Mouse (Mus musculus) kidney, embryonic 15.5 days (tissue): Measurements from ENCODE around the gene Apoa4. TPM values are rescaled to one million over a fixed set of nuclear protein-coding genes. Genes with fewer than 3 reads are reported as not detected.

Source experiments
- ATAC-seq: fragments of 200-750 bp; cut with Nextera tagmentation; replicated peaks from 2 replicates; pipeline ENCODE4 v1.8.0; 2017; ENCODE audit warnings: moderate TSS enrichment; ENCODE audit not compliant: low FRiP score
- H3K27ac ChIP-seq: fragments of 300-500 bp; sonication (generic); 2 replicates; pipeline ENCODE4 v1.5.1; 2015; ENCODE audit warnings: mild to moderate bottlenecking, inconsistent platforms
- H3K27me3 ChIP-seq: fragments of 300-500 bp; sonication (generic); 2 replicates; pipeline ENCODE4 v1.6.1; 2015; ENCODE audit warnings: inconsistent platforms
- H3K36me3 ChIP-seq: fragments of 300-500 bp; sonication (generic); 2 replicates; pipeline ENCODE4 v1.6.1; 2015; ENCODE audit warnings: inconsistent platforms
- H3K4me1 ChIP-seq: fragments of 300-500 bp; sonication (generic); 2 replicates; pipeline ENCODE4 v1.6.1; 2015; ENCODE audit warnings: inconsistent platforms
- H3K4me2 ChIP-seq: fragments of 300-500 bp; sonication (generic); 2 replicates; pipeline ENCODE4 v1.6.1; 2015; ENCODE audit warnings: moderate library complexity, mild to moderate bottlenecking, inconsistent platforms
- H3K4me3 ChIP-seq: fragments of 300-500 bp; sonication (generic); replicated peaks from 2 replicates; pipeline ENCODE4 v1.5.1; 2015; ENCODE audit warnings: mild to moderate bottlenecking, inconsistent platforms
- H3K9ac ChIP-seq: fragments of 300-500 bp; sonication (generic); 2 replicates; pipeline ENCODE4 v1.6.1; 2015; ENCODE audit warnings: mild to moderate bottlenecking, inconsistent platforms
- H3K9me3 ChIP-seq: fragments of 300-500 bp; sonication (generic); replicated peaks from 2 replicates; pipeline ENCODE4 v1.6.1; 2016; ENCODE audit warnings: inconsistent platforms
- WGBS: fragments of 180-500 bp; shearing (Covaris S2); methylation state at CpG from one replicate; pipeline ENCODE4 v1.1.7; 2015; ENCODE audit warnings: mixed read lengths; 5-methylcytosine and 5-hydroxymethylcytosine counted together
- polyA plus RNA-seq: library from polyadenylated mRNA; unstranded; fragments of >200 nt; fragmentation: Nextera tagmentation; extraction: Ambion mirVana; gene quantifications from 2 replicates; pipeline ENCODE4 v1.2.1, GENCODE M21; 2015

The Apoa4 gene
- polyA plus RNA-seq: not detected in 2 replicates

DNA sequence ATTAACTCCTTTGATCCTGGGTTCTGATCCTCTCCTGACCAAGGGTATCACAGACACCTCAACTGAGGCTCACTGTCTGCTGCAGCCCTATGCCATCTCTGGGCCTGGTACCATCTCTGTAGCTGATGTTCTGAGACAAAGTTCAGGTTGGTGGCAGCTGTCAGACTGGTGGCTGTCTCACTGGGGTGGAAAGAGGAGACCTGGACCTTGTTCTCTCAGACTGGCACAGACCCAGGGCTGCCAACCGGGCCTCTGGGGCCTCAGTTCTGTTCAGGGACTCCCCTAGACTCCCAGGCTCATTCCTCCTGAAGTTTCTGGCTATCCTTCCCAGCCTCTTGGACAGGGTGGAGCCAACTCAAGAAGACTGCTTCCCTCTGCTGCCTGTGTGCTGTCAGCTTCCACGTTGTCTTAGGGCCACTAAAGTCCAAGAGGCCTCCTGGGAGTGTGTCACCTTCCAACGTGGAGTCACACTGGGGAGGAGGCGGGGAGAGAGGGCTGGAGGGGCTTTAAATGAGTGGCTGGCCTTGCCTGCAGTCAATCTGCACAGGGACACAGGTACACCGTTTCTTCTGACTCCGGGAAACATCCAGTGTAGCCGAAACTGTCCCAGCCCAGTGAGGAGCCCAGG, at the start of gene Apoa4:
Gene Apoa4, plus strand, starts transcription at position 171 of the 628 bp plus-strand sequence.
- ATAC-seq: no peak
- Histone ChIP-seq H3K27ac (no peak within 1 kb of the TSS), H3K4me2 (no peak within 1 kb of the TSS), H3K36me3 (no peaks in the 10 kb centered on the region), H3K27me3 (no peaks in the 10 kb centered on the region), H3K4me3 (no peak within 1 kb of the TSS), H3K9me3 (no peaks in the 10 kb centered on the region), H3K4me1 (no peaks in the 10 kb centered on the region), H3K9ac (no peak within 1 kb of the TSS)
- 58% methylated on average over 7 of the region's 7 CpGs for WGBS

DNA sequence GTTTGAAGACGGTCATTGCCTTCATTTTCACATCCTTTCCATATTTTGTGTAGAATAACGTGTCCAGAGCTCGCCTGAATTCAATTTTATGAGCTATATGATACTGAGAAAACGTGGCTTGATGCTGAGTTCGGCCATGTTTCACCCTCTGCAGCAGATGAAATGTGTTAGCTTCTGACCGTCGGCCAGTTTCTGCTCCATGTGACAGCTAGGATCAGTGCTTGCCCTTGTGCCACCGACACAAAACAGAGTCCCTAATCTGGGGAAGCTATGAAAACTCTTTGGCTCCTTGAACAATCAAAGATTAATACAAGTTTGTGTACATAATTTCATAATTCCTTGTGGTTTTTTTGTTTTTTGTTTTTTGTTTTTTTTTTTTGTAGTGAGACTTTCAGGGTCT, 49.3 kb upstream of the Apoa4 start:
- H3K9me3 ChIP-seq: no peaks in the 10 kb centered on the region
- H3K36me3 ChIP-seq: peaks cover 24% of the 10 kb centered on the region
- WGBS: 51% methylated on average over 8 of the region's 8 CpGs
- H3K4me1 ChIP-seq: peaks cover 6% of the 10 kb centered on the region; the same call in 1 of the 2 replicates
- no peak for ATAC-seq
- no peak overlapping the region for H3K4me3 ChIP-seq
- H3K27ac ChIP-seq: 0 out of 2 replicates have a peak overlapping the region, but pooled peaks have one; percentile 27
- no peaks in the 10 kb centered on the region for H3K27me3 ChIP-seq
- H3K9ac ChIP-seq: no peak overlapping the region
- H3K4me2 ChIP-seq: no peak overlapping the region

DNA sequence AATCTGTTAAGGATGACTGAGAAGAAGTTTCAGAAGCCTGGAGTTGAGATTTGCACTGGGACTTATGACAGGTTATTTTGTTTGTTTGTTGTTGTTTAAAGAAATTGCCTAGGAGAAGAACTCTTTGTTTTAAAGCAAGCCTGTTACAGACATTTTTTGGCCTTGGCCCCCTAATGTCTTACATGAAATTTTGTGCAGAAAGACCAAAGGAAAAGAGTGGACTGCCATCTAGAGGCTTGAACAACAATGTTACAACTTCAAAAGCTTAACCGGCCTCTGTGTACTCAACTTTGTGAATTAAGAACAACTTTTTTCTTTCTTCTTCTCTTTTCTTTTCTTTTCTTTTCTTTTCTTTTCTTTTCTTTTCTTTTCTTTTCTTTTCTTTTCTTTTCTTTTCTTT, 48.9 kb upstream of the Apoa4 start:
- peaks cover 26% of the 10 kb centered on the region for H3K36me3 ChIP-seq
- no peaks in the 10 kb centered on the region for H3K27me3 ChIP-seq
- no peak overlapping the region for H3K27ac ChIP-seq
- H3K9ac ChIP-seq: no peak overlapping the region
- H3K9me3 ChIP-seq: no peaks in the 10 kb centered on the region
- H3K4me3 ChIP-seq: no peak overlapping the region
- peaks cover 6% of the 10 kb centered on the region; the same call in 1 of the 2 replicates for H3K4me1 ChIP-seq
- H3K4me2 ChIP-seq: no peak overlapping the region
- no peak for ATAC-seq
- 29% methylated on average over 1 of the region's 1 CpGs for WGBS

DNA sequence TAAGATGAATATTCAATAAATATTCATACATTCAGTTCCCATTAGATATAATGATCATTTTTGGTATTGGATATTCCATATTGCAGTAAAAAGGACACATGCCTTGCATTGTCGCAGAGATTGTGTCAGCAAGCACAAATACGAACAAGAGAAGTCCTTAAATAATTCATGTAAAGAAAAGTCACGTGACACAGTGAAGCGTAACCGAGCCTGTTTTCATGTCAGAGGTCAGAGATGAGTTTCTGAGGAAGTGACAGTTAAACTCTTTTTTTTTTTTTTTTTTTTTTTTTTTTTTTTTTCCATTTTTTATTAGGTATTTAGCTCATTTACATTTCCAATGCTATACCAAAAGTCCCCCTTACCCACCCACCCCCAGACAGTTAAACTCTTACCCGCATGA, 47.9 kb upstream of the Apoa4 start:
- ATAC-seq: no peak
- no peak overlapping the region for H3K9ac ChIP-seq
- WGBS: 83% methylated on average over 6 of the region's 6 CpGs
- H3K9me3 ChIP-seq: no peaks in the 10 kb centered on the region
- H3K4me2 ChIP-seq: no peak overlapping the region
- no peaks in the 10 kb centered on the region for H3K27me3 ChIP-seq
- no peak overlapping the region for H3K27ac ChIP-seq
- no peak overlapping the region for H3K4me3 ChIP-seq
- H3K4me1 ChIP-seq: peaks cover 6% of the 10 kb centered on the region; the same call in 1 of the 2 replicates
- peaks cover 33% of the 10 kb centered on the region for H3K36me3 ChIP-seq

DNA sequence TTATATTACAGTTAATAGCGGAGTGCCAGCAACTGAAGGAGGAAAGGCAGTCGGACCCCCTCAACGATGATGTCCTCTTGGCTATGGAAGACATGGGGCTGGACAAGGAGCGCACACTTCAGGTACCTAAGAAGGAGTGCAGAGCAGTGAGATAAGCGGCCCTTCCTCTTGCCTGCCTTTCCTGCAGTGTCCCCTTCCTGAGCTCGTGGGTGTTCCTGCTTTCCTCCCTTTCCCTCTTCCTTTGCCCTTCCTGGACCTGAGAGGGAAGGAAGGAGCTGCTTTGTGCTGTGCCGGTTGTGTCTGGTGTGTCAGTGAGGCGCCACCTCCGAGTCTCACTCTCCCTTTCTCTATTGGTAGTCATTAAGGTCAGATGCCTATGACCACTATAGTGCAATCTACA, 45.7 kb upstream of the Apoa4 start:
- Histone ChIP-seq H3K27me3 (no peaks in the 10 kb centered on the region), H3K36me3 (peaks cover 53% of the 10 kb centered on the region), H3K4me3 (no peak overlapping the region), H3K4me2 (no peak overlapping the region), H3K27ac (no peak overlapping the region), H3K9ac (no peak overlapping the region), H3K4me1 (peaks cover 6% of the 10 kb centered on the region; the same call in 1 of the 2 replicates), H3K9me3 (no peaks in the 10 kb centered on the region)
- WGBS: 75% methylated on average over 9 of the region's 9 CpGs
- no peak for ATAC-seq

DNA sequence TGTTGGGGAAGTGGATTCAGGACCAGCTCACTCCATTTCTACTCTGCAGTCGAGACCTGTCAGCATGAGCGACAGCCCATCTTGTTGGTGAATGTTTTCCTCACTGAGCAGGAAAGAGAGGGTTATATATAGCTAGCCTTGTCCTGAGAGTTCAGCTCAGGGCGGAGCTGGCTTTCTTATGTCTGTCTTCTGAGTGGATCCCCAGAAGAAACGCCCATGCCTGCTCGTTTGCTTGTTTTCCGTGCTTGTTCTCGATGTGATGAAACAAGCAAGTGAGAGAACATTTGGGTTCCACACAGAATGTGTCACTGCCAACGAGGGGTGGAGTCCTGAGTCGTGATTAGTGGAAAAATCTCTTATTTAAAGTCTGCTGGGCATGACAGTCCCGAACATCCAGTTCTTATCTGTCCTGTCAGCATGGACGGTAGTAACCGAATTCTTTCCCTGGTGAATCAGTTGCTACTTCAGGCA, 43.8 kb upstream of the Apoa4 start:
- 74% methylated on average over 12 of the region's 12 CpGs for WGBS
- Histone ChIP-seq H3K9ac (no peak overlapping the region), H3K4me1 (no peaks in the 10 kb centered on the region), H3K27ac (0 out of 2 replicates have a peak overlapping the region, but pooled peaks have one; percentile 18), H3K27me3 (no peaks in the 10 kb centered on the region), H3K9me3 (no peaks in the 10 kb centered on the region), H3K4me2 (no peak overlapping the region), H3K4me3 (no peak overlapping the region), H3K36me3 (peaks cover 70% of the 10 kb centered on the region)
- no peak for ATAC-seq

DNA sequence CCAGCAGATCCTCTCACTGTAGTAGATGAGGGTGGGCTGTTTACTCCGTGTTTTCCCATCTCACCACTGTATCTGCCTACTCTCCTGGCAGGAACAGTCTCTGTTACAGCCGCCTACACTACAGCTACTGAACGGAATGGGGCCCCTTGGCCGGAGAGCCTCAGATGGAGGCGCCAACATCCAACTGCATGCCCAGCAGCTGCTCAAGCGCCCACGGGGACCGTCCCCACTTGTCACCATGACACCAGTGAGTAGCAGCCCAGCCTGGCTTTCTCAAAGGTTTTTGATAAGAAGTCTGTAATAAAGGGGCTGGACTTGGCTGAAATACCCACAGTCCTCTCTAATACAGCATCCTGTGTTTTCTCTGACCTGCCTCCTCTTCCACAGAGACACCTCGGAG, 42.0 kb upstream of the Apoa4 start:
- Histone ChIP-seq H3K36me3 (peaks cover 83% of the 10 kb centered on the region), H3K9ac (no peak overlapping the region), H3K4me2 (no peak overlapping the region), H3K4me1 (no peaks in the 10 kb centered on the region), H3K4me3 (no peak overlapping the region), H3K9me3 (no peaks in the 10 kb centered on the region), H3K27me3 (no peaks in the 10 kb centered on the region), H3K27ac (no peak overlapping the region)
- WGBS: 95% methylated on average over 9 of the region's 9 CpGs
- no peak for ATAC-seq

DNA sequence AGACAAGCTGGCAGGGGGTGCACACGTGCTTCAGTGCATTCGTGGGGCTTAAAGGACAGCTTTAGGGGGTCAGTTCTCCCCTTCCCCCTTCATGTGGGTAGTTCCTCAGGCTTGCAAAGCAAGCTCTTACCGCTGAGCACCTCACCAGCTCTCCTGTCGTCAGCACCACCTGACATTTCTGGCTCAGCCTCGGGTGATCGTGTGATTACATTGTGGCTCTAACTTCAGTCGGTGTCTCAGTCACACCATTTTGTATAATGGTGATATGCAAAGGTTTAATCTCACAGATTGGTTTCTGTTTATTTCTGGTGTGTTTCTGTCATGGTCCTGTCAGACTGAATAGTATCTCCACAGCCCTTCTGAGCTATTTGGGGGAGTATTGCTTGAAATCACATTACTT, 41.6 kb upstream of the Apoa4 start:
- H3K9me3 ChIP-seq: no peaks in the 10 kb centered on the region
- no peaks in the 10 kb centered on the region for H3K4me1 ChIP-seq
- no peak for ATAC-seq
- 85% methylated on average over 7 of the region's 7 CpGs for WGBS
- no peak overlapping the region for H3K27ac ChIP-seq
- H3K4me2 ChIP-seq: no peak overlapping the region
- no peaks in the 10 kb centered on the region for H3K27me3 ChIP-seq
- H3K36me3 ChIP-seq: peaks cover 88% of the 10 kb centered on the region
- H3K4me3 ChIP-seq: no peak overlapping the region
- H3K9ac ChIP-seq: no peak overlapping the region

DNA sequence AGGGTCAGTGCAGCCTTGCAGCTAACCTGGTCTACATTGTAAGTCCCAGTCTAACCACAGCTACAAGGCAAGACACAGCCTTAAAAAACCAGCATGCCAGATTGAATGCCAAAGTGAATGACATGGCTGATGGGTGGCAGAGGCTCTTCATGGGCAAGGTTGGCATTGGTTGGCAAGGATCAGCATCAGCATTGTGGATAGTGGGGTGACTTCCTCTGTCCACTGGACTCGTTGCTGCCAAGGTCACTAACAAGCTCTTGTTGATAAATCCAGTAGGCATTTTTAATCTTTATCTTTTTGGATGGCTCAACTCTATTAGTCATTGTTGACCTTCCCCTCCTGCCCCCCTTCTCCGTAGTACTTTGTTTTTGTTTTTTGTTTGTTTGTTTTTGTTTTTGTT, 40.9 kb upstream of the Apoa4 start:
- peaks cover 92% of the 10 kb centered on the region for H3K36me3 ChIP-seq
- no peak overlapping the region for H3K27ac ChIP-seq
- no peak overlapping the region for H3K9ac ChIP-seq
- H3K9me3 ChIP-seq: no peaks in the 10 kb centered on the region
- H3K4me2 ChIP-seq: no peak overlapping the region
- no peaks in the 10 kb centered on the region for H3K27me3 ChIP-seq
- no peak for ATAC-seq
- 88% methylated on average over 2 of the region's 2 CpGs for WGBS
- H3K4me3 ChIP-seq: no peak overlapping the region
- H3K4me1 ChIP-seq: no peaks in the 10 kb centered on the region

DNA sequence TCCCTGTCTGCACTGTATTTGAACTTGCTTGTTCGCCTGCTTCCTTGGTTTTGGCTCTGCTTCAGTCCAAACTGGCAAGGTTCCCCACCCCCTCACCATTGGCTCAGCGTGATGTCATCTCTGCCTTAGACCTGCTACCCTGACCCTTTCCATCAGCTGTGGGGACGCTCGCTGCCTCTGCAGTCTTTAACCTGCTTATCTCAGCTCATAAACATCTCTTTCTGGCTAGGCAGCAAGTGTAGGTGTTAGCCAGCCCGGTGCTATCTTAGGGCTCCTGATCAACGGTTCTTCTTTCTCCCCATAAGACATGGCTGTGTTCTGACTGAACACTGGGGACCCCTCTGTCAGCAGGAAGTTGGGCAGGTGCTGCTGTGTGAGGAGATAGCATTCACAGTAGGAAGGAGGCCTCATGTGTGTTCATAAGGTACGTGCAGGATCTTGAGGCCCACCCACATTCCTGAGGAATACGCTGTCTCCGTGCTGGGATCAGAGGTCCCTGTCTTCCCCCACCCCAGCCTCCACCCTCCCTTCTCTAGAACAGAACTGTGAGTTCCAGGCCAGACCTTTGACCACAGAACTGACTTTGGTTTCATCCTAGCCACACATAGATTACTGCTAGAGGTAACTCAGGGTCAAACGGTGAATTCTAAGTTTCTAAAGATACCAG, 33.5 kb upstream of the Apoa4 start:
- no peak overlapping the region for H3K4me3 ChIP-seq
- 0 out of 2 replicates have a peak, but pooled peaks have one; percentile 43 for ATAC-seq
- WGBS: 61% methylated on average over 10 of the region's 10 CpGs
- H3K9me3 ChIP-seq: no peaks in the 10 kb centered on the region
- H3K36me3 ChIP-seq: peaks cover 85% of the 10 kb centered on the region
- H3K9ac ChIP-seq: no peak overlapping the region
- 0 out of 2 replicates have a peak overlapping the region, but pooled peaks have one; percentile 16 for H3K27ac ChIP-seq
- H3K27me3 ChIP-seq: no peaks in the 10 kb centered on the region
- H3K4me2 ChIP-seq: no peak overlapping the region
- 0 out of 2 replicates have a peak, but pooled peaks cover 3% of the 10 kb centered on the region for H3K4me1 ChIP-seq

DNA sequence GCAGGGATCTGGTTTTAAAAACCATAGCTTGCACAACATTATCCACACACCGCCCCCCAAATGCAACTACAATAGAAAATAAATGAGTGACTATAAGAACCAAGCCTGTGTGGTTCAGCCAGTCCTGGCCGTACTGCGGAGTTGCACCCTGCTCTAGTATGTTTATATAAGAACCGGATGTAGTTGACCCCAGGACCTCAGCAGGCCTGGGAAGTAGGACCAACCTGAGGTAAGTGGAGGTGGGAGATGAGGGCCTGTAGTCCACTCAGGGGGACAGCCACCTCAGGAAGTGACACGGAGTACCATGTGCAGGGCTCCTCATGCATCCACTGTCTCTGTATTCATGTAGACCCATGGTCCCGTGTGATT, 33.0 kb upstream of the Apoa4 start:
- Histone ChIP-seq H3K36me3 (peaks cover 85% of the 10 kb centered on the region), H3K4me1 (0 out of 2 replicates have a peak, but pooled peaks cover 3% of the 10 kb centered on the region), H3K27me3 (no peaks in the 10 kb centered on the region), H3K9me3 (no peaks in the 10 kb centered on the region), H3K9ac (no peak overlapping the region), H3K4me3 (no peak overlapping the region), H3K27ac (no peak overlapping the region), H3K4me2 (no peak overlapping the region)
- WGBS: 58% methylated on average over 6 of the region's 6 CpGs
- ATAC-seq: no peak

DNA sequence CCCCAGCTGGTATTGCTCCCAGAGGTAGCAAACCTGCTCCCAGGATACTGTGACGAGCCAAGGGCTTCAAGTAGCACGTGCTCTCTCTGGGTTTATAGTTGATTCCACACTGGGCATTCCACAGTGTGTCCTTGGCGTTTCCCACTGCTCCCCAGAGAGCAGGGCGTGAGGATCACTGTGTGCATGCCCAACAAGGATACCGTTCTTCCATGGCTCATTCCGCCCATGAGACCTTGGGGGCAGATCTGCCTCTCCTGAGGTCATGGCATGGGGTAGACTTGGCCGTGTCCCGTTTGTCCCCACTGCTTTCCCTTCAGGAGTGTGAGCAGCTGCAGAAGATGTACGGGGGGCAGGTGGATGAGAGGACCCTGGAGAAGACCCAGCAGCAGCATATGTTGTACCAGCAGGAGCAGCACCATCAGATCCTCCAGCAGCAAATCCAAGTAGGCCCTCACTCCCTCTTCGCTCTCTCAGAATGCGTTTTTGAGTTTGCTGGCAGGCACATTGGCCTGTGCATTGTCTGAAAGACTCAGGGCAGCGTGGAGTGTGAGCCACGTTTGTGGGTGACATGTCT, 32.0 kb upstream of the Apoa4 start:
- H3K9me3 ChIP-seq: no peaks in the 10 kb centered on the region
- H3K9ac ChIP-seq: no peak overlapping the region
- ATAC-seq: no peak
- WGBS: 87% methylated on average over 13 of the region's 13 CpGs
- H3K4me1 ChIP-seq: 0 out of 2 replicates have a peak, but pooled peaks cover 3% of the 10 kb centered on the region
- H3K27ac ChIP-seq: no peak overlapping the region
- H3K4me3 ChIP-seq: no peak overlapping the region
- H3K36me3 ChIP-seq: peaks cover 87% of the 10 kb centered on the region
- H3K27me3 ChIP-seq: no peaks in the 10 kb centered on the region
- no peak overlapping the region for H3K4me2 ChIP-seq
